Mouse (Mus musculus) testis, adult 2 months (tissue): ENCODE data around the gene Lars2.

Source experiments
- CTCF ChIP-seq: fragments of 200-500 bp; IDR thresholded peaks from 2 replicates; pipeline ENCODE4 v1.5.1; 2012; ENCODE audit warnings: low read depth, mild to moderate bottlenecking, inconsistent platforms, low read length, moderate library complexity; ENCODE audit not compliant: control insufficient read depth, insufficient read depth, insufficient replicate concordance
- POLR2A ChIP-seq: fragments of 200-500 bp; IDR thresholded peaks from 2 replicates; pipeline ENCODE4 v1.6.1; 2012; ENCODE audit warnings: low read depth, mild to moderate bottlenecking, inconsistent platforms, low read length, moderate library complexity; ENCODE audit not compliant: control insufficient read depth

GRCm38 (mm10) chr9:123473377-123473776, 106.7 kb downstream of the Lars2 start:
- TF ChIP-seq CTCF (no peak), POLR2A (no peak)
